Mouse (Mus musculus) CH12.LX (cell line): Measurements from ENCODE around the gene Gm20388. TPM values are rescaled to one million over a fixed set of nuclear protein-coding genes. Genes with fewer than 3 reads are reported as not detected.

Experiments
- DNase-seq: peaks from one replicate; pipeline ENCODE4 v3.0.0-alpha.2; 2013; ENCODE audit errors: extremely low read depth
- H3K27ac ChIP-seq: 2 replicates; pipeline ENCODE4 v1.5.1; 2012; ENCODE audit warnings: low read depth, mild to moderate bottlenecking, control low read depth, moderate library complexity; ENCODE audit not compliant: insufficient read depth
- H3K27me3 ChIP-seq: replicated peaks from 2 replicates; pipeline ENCODE3; 2012; ENCODE audit warnings: inconsistent platforms
- H3K36me3 ChIP-seq, 2 experiments: replicated peaks in 1 of 2; 2 replicates each; pipeline versions ENCODE3 to v1.6.1; 2012; ENCODE audit warnings: inconsistent platforms in 1 of 2, low read length in 1 of 2, mild to moderate bottlenecking in 1 of 2, mixed read lengths in 1 of 2, moderate library complexity in 1 of 2; ENCODE audit not compliant: control insufficient read depth in 1 of 2, insufficient read depth in 1 of 2
- H3K4me1 ChIP-seq, 2 experiments: 2 replicates each; pipeline ENCODE4 v1.6.1; 2012; ENCODE audit warnings: inconsistent platforms in 1 of 2, moderate library complexity in 1 of 2; ENCODE audit not compliant: insufficient read depth in 2 of 2, control insufficient read depth in 1 of 2
- H3K4me2 ChIP-seq: 2 replicates; pipeline ENCODE4 v1.6.1; 2012; ENCODE audit warnings: low read depth, mild to moderate bottlenecking, control low read depth; ENCODE audit not compliant: poor library complexity, insufficient read depth, severe bottlenecking
- H3K4me3 ChIP-seq, 3 experiments: fragments of 150-350 bp in 1 of 3; sonication (generic) in 1 of 3; replicated peaks in 1 of 3; 2 replicates each; pipeline versions ENCODE3 to v1.5.1; 2011 to 2012; ENCODE audit warnings: low read depth in 2 of 3, low read length in 2 of 3, mild to moderate bottlenecking in 2 of 3, moderate library complexity in 2 of 3, control low read depth in 1 of 3, improper control_type of control experiment in 1 of 3, inconsistent platforms in 1 of 3, mixed read lengths in 1 of 3; ENCODE audit not compliant: poor library complexity in 1 of 3
- H3K79me2 ChIP-seq: replicated peaks from 2 replicates; pipeline ENCODE4 v1.6.1; 2012; ENCODE audit warnings: mild to moderate bottlenecking, moderate library complexity; ENCODE audit not compliant: control insufficient read depth, poor library complexity, insufficient read depth, severe bottlenecking; ENCODE audit errors: extremely low read depth
- H3K9ac ChIP-seq: 2 replicates; pipeline ENCODE4 v1.6.1; 2012; ENCODE audit warnings: low read depth, mild to moderate bottlenecking, control low read depth, moderate library complexity; ENCODE audit not compliant: insufficient read depth
- H3K9me3 ChIP-seq: replicated peaks from 2 replicates; pipeline ENCODE3; 2012; ENCODE audit warnings: low read length, inconsistent platforms, mixed read lengths
- BHLHE40 ChIP-seq: IDR thresholded peaks from 2 replicates; pipeline ENCODE4 v1.6.1; 2011; ENCODE audit warnings: mild to moderate bottlenecking, low read depth, low read length, improper control_type of control experiment
- ELF1 ChIP-seq: IDR thresholded peaks from 2 replicates; pipeline ENCODE4 v1.6.1; 2014; ENCODE audit warnings: low read depth, mild to moderate bottlenecking, inconsistent platforms, low read length, improper control_type of control experiment
- EP300 ChIP-seq: IDR thresholded peaks from 2 replicates; pipeline ENCODE4 v1.6.1; 2011; ENCODE audit warnings: low read length, improper control_type of control experiment
- ETS1 ChIP-seq: conservative IDR thresholded peaks from 2 replicates; pipeline ENCODE4 v1.6.1; 2012; ENCODE audit warnings: low read depth, mild to moderate bottlenecking, inconsistent platforms, low read length, improper control_type of control experiment, moderate library complexity
- IRF4 ChIP-seq: IDR thresholded peaks from 2 replicates; pipeline ENCODE4 v1.6.1; 2014; ENCODE audit warnings: low read depth, mild to moderate bottlenecking, inconsistent platforms, low read length, improper control_type of control experiment
- JUN ChIP-seq: IDR thresholded peaks from 2 replicates; pipeline ENCODE4 v1.6.1; 2011; ENCODE audit warnings: low read depth, mild to moderate bottlenecking, low read length, improper control_type of control experiment, moderate library complexity; ENCODE audit not compliant: insufficient read depth
- JUND ChIP-seq: conservative IDR thresholded peaks from 2 replicates; pipeline ENCODE4 v1.6.1; 2011; ENCODE audit warnings: low read depth, low read length, improper control_type of control experiment
- MAFK ChIP-seq: IDR thresholded peaks from 2 replicates; pipeline ENCODE4 v1.6.1; 2011; ENCODE audit warnings: low read length, improper control_type of control experiment; ENCODE audit not compliant: insufficient replicate concordance
- MEF2A ChIP-seq: IDR thresholded peaks from 2 replicates; pipeline ENCODE4 v1.6.1; 2014; ENCODE audit warnings: low read depth, mild to moderate bottlenecking, inconsistent platforms, low read length, improper control_type of control experiment, borderline replicate concordance
- MXI1 ChIP-seq: IDR thresholded peaks from 2 replicates; pipeline ENCODE4 v1.6.1; 2011; ENCODE audit warnings: mild to moderate bottlenecking, low read depth, low read length, improper control_type of control experiment
- NELFE ChIP-seq: IDR thresholded peaks from 2 replicates; pipeline ENCODE4 v1.6.1; 2011; ENCODE audit warnings: low read depth, low read length, improper control_type of control experiment
- NRF1 ChIP-seq: IDR thresholded peaks from 2 replicates; pipeline ENCODE4 v1.6.1; 2014; ENCODE audit warnings: low read depth, mild to moderate bottlenecking, inconsistent platforms, low read length, improper control_type of control experiment, moderate library complexity
- SIN3A ChIP-seq: IDR thresholded peaks from 2 replicates; pipeline ENCODE4 v1.6.1; 2012; ENCODE audit warnings: low read length, improper control_type of control experiment, inconsistent platforms
- SMC3 ChIP-seq: IDR thresholded peaks from 2 replicates; pipeline ENCODE4 v1.6.1; 2011; ENCODE audit warnings: low read depth, low read length, improper control_type of control experiment
- TCF12 ChIP-seq: IDR thresholded peaks from 2 replicates; pipeline ENCODE4 v1.6.1; 2014; ENCODE audit warnings: low read depth, mild to moderate bottlenecking, inconsistent platforms, low read length, improper control_type of control experiment
- USF2 ChIP-seq: conservative IDR thresholded peaks from 2 replicates; pipeline ENCODE4 v1.6.1; 2011; ENCODE audit warnings: low read depth, low read length, improper control_type of control experiment
- ZC3H11A ChIP-seq: IDR thresholded peaks from 2 replicates; pipeline ENCODE4 v1.6.1; 2012; ENCODE audit warnings: low read depth, mild to moderate bottlenecking, inconsistent platforms, low read length, improper control_type of control experiment
- ZKSCAN1 ChIP-seq: IDR thresholded peaks from 2 replicates; pipeline ENCODE4 v1.6.1; 2012; ENCODE audit warnings: low read depth, inconsistent platforms, low read length, improper control_type of control experiment, borderline replicate concordance
- dilution Hi-C: fragments of 300-500 bp; cut with MboI; formaldehyde crosslinking; loops from 2 replicates; pipeline ENCODE4 v1.14.3; 2020; ENCODE audit warnings: low sequenced_read_pairs; ENCODE audit not compliant: extremely low pct_unique_long_range_greater_than_20kb, extremely low pct_ligation_motif_present
- in situ Hi-C: fragments of 300-500 bp; cut with MboI; formaldehyde crosslinking; loops from 3 replicates; pipeline ENCODE4 v1.14.3; 2019; ENCODE audit warnings: low sequenced_read_pairs, low pct_ligation_motif_present, low pct_unique_long_range_greater_than_20kb, mixed read lengths
- polyA plus RNA-seq: library from polyadenylated mRNA; unstranded; fragments of >175 nt; gene quantifications from 2 replicates; pipeline ENCODE4 v1.2.1, GENCODE M21; 2012; ENCODE audit warnings: low read depth; ENCODE audit not compliant: insufficient read length
- total RNA-seq, 2 experiments: library from RNA; depleted of rRNA; stranded (reverse); fragments of 300-350 nt in 1 of 2; fragments of >200 nt in 1 of 2; gene quantifications; 2 replicates each; pipeline ENCODE4 v1.2.3; 2012 to 2014

Gene Gm20388
- total and polyA plus RNA-seq, 3 experiments = 14.8 to 26.3 (median 22.2) TPM

DNA sequence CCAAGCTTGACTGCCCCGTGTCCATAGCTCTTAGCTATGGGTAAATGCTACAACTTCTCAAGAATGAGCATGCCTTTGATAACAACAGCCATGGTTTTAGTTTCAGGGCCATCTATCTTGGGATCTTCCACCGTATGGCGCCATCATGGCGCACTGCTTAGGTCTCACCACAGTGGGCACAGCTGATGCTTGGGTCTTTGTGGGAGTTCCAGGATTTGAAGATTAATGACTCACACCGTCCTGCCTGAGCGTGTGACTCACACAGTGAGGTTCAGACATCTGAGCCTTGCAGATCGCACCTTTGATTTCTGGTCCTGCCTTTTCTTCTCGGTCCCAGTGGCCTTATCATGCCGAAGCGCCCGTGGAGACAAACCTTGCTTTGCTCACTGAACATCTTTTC is 4360.3 kb downstream of the Gm20388 start:
- TF ChIP-seq TCF12 = peak; percentile 28; the same call in 1 of the 2 replicates
- TF ChIP-seq ETS1 = peak; percentile 88
- no peak for TF ChIP-seq SMC3
- TF ChIP-seq ZKSCAN1 = no peak
- TF ChIP-seq SIN3A = no peak
- peak; percentile 39; the same call in 1 of the 2 replicates for TF ChIP-seq MEF2A
- H3K27me3 ChIP-seq = no peaks in the 10 kb centered on the region
- in situ Hi-C loops (no loop called here), dilution Hi-C loops (no loop called here)
- H3K27ac ChIP-seq = peak overlapping the region; percentile 72
- peak; percentile 43 for DNase-seq
- H3K4me2 ChIP-seq = 0 out of 2 replicates have a peak overlapping the region, but pooled peaks have one; percentile 30
- peaks cover 3% of the 10 kb centered on the region; the same call in 1 of the 2 replicates for H3K79me2 ChIP-seq
- peaks cover under 1 to 25% of the 10 kb centered on the region in 2 experiments for H3K36me3 ChIP-seq
- H3K4me1 ChIP-seq = peaks cover 65 to 90% of the 10 kb centered on the region in 2 experiments
- H3K4me3 ChIP-seq = no peak overlapping the region
- peak overlapping the region; percentile 22; the same call in 1 of the 2 replicates for H3K9ac ChIP-seq
- H3K9me3 ChIP-seq = peaks cover 8% of the 10 kb centered on the region

DNA sequence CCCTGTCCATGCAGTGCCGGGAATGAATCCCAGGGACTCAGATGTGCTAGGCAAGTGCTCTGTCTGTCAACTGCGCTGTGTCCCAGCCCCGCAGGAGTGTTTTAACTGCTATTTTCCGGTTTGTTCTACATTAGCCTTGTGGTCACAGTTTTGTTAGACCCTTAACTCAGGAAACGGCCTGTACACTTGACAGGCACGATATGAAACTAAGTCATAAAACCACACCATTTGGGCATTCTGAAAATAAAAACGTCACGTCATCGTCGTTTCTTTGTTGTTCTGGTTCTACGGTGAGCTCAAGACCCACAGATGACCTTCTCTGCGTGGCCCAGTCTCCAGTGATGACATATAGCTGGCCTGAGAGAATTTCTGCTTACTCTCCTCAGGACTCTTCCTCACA is 4360.9 kb downstream of the Gm20388 start:
- peak overlapping the region; percentile 72 for H3K27ac ChIP-seq
- peaks cover 3 to 29% of the 10 kb centered on the region in 2 experiments for H3K36me3 ChIP-seq
- H3K9me3 ChIP-seq = peaks cover 12% of the 10 kb centered on the region
- H3K4me1 ChIP-seq = peaks cover 61 to 85% of the 10 kb centered on the region in 2 experiments
- TF ChIP-seq JUN (peak; percentile 28; the same call in 1 of the 2 replicates), IRF4 (peak; percentile 72), BHLHE40 (peak; percentile 80), MAFK (peak; percentile 20; the same call in 1 of the 2 replicates), ETS1 (peak; percentile 76), ELF1 (peak; percentile 36; the same call in 1 of the 2 replicates), EP300 (peak; percentile 34; the same call in 1 of the 2 replicates), NRF1 (0 out of 2 replicates have a peak, but pooled peaks have one; percentile 13), JUND (peak; percentile 36; the same call in 1 of the 2 replicates), USF2 (no peak), ZC3H11A (no peak), MXI1 (0 out of 2 replicates have a peak, but pooled peaks have one; percentile 27), MEF2A (peak; percentile 76; the same call in 1 of the 2 replicates), NELFE (no peak)
- DNase-seq = peak; percentile 49
- peak overlapping the region; percentile 30; the same call in 1 of the 2 replicates for H3K4me2 ChIP-seq
- in situ Hi-C loops = no loop called here
- peak overlapping the region; percentile 22; the same call in 1 of the 2 replicates for H3K9ac ChIP-seq
- H3K79me2 ChIP-seq = peaks cover 3% of the 10 kb centered on the region; the same call in 1 of the 2 replicates
- no peak overlapping the region for H3K4me3 ChIP-seq
- no peaks in the 10 kb centered on the region for H3K27me3 ChIP-seq
- dilution Hi-C loops = no loop called here
